Mouse (Mus musculus): Measurements from ENCODE around the gene Slc30a1. TPM values are rescaled to one million over a fixed set of nuclear protein-coding genes. Genes with fewer than 3 reads are reported as not detected.

The Slc30a1 gene
- polyA plus RNA-seq, 1 experiment from 2014 or later: 3.1 TPM

- ATAC-seq (replicated peaks; ENCODE audit: low FRiP score): no peak
- no peak overlapping the region for H3K9ac ChIP-seq (ENCODE audit: low read depth, low read length)
- no peak overlapping the region for H3K27ac ChIP-seq (ENCODE audit: low read depth, low read length)
- DNase-seq (ENCODE audit: low spot score): no peak
- no peak overlapping the region for H3K4me2 ChIP-seq
- H3K4me3 ChIP-seq (ENCODE audit: low read depth, low read length): no peak overlapping the region
- WGBS: 61% methylated on average over 6 of the region's 6 CpGs
- peaks cover 13% of the 10 kb centered on the region for H3K4me1 ChIP-seq (replicated peaks; ENCODE audit: control insufficient read depth, insufficient read depth, low read length)
- no peaks in the 10 kb centered on the region for H3K27me3 ChIP-seq (replicated peaks; ENCODE audit: control insufficient read depth, insufficient read depth, low read length)
- no peaks in the 10 kb centered on the region for H3K9me3 ChIP-seq (ENCODE audit: control insufficient read depth, low read length)
- H3K36me3 ChIP-seq (ENCODE audit: control insufficient read depth, insufficient read depth, low read length): no peaks in the 10 kb centered on the region
Measured at GRCm38 (mm10) chr1:191872076-191872710, 34.4 kb upstream of the Slc30a1 start.

DNA sequence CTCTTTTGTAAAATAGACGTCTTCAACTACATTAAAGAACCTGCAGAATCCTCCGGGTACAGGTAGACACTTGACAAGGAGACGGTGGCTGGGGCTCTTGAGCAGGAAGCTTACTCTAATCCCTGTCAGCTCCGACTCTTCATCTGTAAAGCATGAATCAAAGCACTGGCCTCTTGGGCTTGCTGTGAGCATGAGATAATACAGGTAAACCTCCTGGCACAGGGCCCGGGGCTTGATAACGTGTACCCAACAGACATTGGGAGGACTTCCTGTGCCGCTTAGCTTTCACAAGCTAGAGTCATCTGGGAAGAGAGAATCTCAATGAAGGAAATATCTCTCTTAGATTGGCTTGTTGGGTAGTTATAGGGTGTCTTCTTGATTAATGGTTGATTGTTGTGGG lies 31.6 kb upstream of the Slc30a1 start:
- H3K27ac ChIP-seq (ENCODE audit: low read depth, low read length): no peak overlapping the region
- no peaks in the 10 kb centered on the region for H3K27me3 ChIP-seq (replicated peaks; ENCODE audit: control insufficient read depth, insufficient read depth, low read length)
- no peak overlapping the region for H3K4me3 ChIP-seq (ENCODE audit: low read depth, low read length)
- H3K4me2 ChIP-seq: no peak overlapping the region
- H3K9ac ChIP-seq (ENCODE audit: low read depth, low read length): no peak overlapping the region
- DNase-seq (ENCODE audit: low spot score) (no peak), ATAC-seq (replicated peaks; ENCODE audit: low FRiP score) (peak; percentile 52; the same call in 1 of the 2 replicates)
- WGBS: 61% methylated on average over 7 of the region's 7 CpGs
- H3K4me1 ChIP-seq (replicated peaks; ENCODE audit: control insufficient read depth, insufficient read depth, low read length): peaks cover 22% of the 10 kb centered on the region
- H3K9me3 ChIP-seq (ENCODE audit: control insufficient read depth, low read length): no peaks in the 10 kb centered on the region
- no peaks in the 10 kb centered on the region for H3K36me3 ChIP-seq (ENCODE audit: control insufficient read depth, insufficient read depth, low read length)

DNA sequence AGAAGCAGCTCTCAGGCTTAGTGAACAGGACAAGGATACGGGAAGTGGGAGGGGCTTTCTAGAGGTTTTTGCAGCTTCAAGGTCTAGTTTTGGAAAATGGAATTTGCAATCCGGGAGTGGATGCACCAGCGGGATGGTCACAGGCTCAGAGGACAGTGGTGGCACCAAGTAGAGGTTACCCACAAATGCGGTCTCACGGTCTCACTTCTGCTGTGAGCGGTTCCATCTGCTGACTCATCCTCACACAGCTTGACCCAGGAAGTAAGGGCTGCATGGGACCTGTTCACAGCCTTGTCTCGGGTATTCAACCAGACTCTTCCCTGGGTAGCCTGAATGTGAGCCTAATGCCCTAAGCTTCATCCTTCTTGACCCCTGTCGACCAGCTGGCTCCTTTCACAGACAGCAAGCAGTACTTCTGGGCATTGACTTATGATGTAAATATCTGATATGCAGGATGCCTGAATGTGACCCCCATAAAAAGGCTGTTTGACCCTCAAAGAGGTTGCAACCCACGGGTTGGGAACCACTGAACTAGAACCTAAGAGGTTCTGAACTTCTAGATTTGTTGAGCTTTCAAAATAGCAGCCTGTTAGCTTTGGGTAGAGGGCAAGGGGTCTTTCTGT lies 30.8 kb upstream of the Slc30a1 start:
- DNase-seq (ENCODE audit: low spot score) (no peak), ATAC-seq (replicated peaks; ENCODE audit: low FRiP score) (peak; percentile 58)
- Histone ChIP-seq H3K9ac (ENCODE audit: low read depth, low read length) (no peak overlapping the region), H3K4me1 (replicated peaks; ENCODE audit: control insufficient read depth, insufficient read depth, low read length) (peaks cover 30% of the 10 kb centered on the region), H3K4me2 (peak overlapping the region; percentile 8; the same call in 1 of the 2 replicates), H3K9me3 (ENCODE audit: control insufficient read depth, low read length) (no peaks in the 10 kb centered on the region), H3K27me3 (replicated peaks; ENCODE audit: control insufficient read depth, insufficient read depth, low read length) (no peaks in the 10 kb centered on the region), H3K4me3 (ENCODE audit: low read depth, low read length) (no peak overlapping the region), H3K36me3 (ENCODE audit: control insufficient read depth, insufficient read depth, low read length) (no peaks in the 10 kb centered on the region), H3K27ac (ENCODE audit: low read depth, low read length) (peak overlapping the region; percentile 5; the same call in 1 of the 2 replicates)
- 59% methylated on average over 9 of the region's 9 CpGs for WGBS

DNA sequence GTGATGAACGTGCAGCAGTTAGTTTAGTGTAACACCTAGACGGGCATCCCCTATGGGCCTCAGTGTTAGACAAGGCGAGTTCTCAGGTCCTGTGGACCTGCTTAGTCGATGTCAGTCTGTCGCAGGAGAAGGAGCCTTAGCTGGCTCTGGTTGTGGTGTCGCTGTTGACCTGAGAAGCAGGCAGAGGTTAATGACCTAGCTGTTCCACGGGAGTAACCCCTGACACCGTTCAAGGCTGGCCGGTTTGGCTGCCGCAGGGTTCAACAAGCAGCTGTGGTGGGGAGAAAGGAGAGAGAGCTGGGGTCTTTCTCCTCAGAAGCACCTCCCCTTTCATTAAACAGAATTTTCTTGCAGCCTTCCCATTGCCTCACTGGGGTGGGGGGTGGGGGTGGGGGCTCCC lies 28.9 kb upstream of the Slc30a1 start:
- 68% methylated on average over 10 of the region's 10 CpGs for WGBS
- no peak for ATAC-seq (replicated peaks; ENCODE audit: low FRiP score)

GRCm38 (mm10) chr1:191878518-191878921 lies 28.0 kb upstream of the Slc30a1 start:
- Histone ChIP-seq H3K9me3 (ENCODE audit: control insufficient read depth, low read length) (no peaks in the 10 kb centered on the region), H3K9ac (ENCODE audit: low read depth, low read length) (no peak overlapping the region), H3K4me2 (no peak overlapping the region), H3K27me3 (replicated peaks; ENCODE audit: control insufficient read depth, insufficient read depth, low read length) (no peaks in the 10 kb centered on the region), H3K27ac (ENCODE audit: low read depth, low read length) (no peak overlapping the region), H3K4me1 (replicated peaks; ENCODE audit: control insufficient read depth, insufficient read depth, low read length) (peaks cover 57% of the 10 kb centered on the region), H3K36me3 (ENCODE audit: control insufficient read depth, insufficient read depth, low read length) (no peaks in the 10 kb centered on the region), H3K4me3 (ENCODE audit: low read depth, low read length) (no peak overlapping the region)
- DNase-seq (ENCODE audit: low spot score): no peak
- whole genome bisulfite sequencing: 69% methylated on average over 4 of the region's 4 CpGs
- no peak for ATAC-seq (replicated peaks; ENCODE audit: low FRiP score)

More for the DNA sequence above, 28.9 kb upstream of the Slc30a1 start:
- Histone ChIP-seq H3K4me3 (ENCODE audit: low read depth, low read length) (no peak overlapping the region), H3K36me3 (ENCODE audit: control insufficient read depth, insufficient read depth, low read length) (no peaks in the 10 kb centered on the region), H3K4me1 (replicated peaks; ENCODE audit: control insufficient read depth, insufficient read depth, low read length) (peaks cover 49% of the 10 kb centered on the region), H3K9me3 (ENCODE audit: control insufficient read depth, low read length) (no peaks in the 10 kb centered on the region), H3K4me2 (no peak overlapping the region), H3K9ac (ENCODE audit: low read depth, low read length) (no peak overlapping the region), H3K27me3 (replicated peaks; ENCODE audit: control insufficient read depth, insufficient read depth, low read length) (no peaks in the 10 kb centered on the region), H3K27ac (ENCODE audit: low read depth, low read length) (no peak overlapping the region)
- no peak for DNase-seq (ENCODE audit: low spot score)

GRCm38 (mm10) chr1:191880247-191880646 lies 26.3 kb upstream of the Slc30a1 start:
- WGBS: 59% methylated on average over 3 of the region's 3 CpGs
- Histone ChIP-seq H3K9me3 (ENCODE audit: control insufficient read depth, low read length) (no peaks in the 10 kb centered on the region), H3K4me3 (ENCODE audit: low read depth, low read length) (no peak overlapping the region), H3K4me2 (no peak overlapping the region), H3K36me3 (ENCODE audit: control insufficient read depth, insufficient read depth, low read length) (no peaks in the 10 kb centered on the region), H3K27ac (ENCODE audit: low read depth, low read length) (peak overlapping the region; percentile 54; the same call in 1 of the 2 replicates), H3K4me1 (replicated peaks; ENCODE audit: control insufficient read depth, insufficient read depth, low read length) (peaks cover 60% of the 10 kb centered on the region), H3K9ac (ENCODE audit: low read depth, low read length) (no peak overlapping the region), H3K27me3 (replicated peaks; ENCODE audit: control insufficient read depth, insufficient read depth, low read length) (no peaks in the 10 kb centered on the region)
- 0 out of 2 replicates have a peak, but pooled peaks have one; percentile 16 for ATAC-seq (replicated peaks; ENCODE audit: low FRiP score)
- DNase-seq (ENCODE audit: low spot score): no peak

DNA sequence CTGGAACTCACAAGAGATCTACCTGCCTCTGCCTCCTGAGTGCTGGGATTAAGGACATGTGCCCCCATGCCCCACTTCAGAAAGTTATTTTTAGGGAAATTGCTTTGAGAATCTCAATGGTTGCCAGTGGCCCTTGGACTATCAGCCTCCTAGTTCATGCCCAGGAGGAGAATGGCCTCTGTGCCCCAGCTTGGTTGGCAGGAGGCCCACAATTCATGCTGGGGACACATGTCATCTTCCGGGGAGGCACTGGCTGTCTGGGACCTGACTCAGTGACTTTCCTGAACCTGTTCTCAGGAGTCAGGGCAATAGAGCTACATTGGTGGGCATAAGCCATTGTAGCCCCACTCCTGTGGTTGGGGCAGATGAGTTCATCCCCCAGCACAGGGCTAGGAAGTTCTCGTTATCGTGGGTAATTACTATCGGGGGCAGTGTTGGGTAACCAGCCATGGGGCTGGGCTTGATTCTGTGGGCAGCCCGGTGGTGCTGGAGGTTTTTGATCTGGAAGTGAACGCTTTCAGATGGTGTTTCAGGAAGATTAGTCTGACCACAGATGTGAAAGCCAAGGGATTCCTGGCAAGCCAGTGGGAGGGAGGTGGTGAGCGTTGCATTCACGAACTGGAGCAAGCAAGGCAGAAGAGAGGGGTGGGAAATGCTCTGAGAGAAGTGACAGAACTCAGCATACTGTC lies 25.5 kb upstream of the Slc30a1 start:
- Histone ChIP-seq H3K4me1 (replicated peaks; ENCODE audit: control insufficient read depth, insufficient read depth, low read length) (peaks cover 53% of the 10 kb centered on the region), H3K4me2 (peak overlapping the region; percentile 19), H3K27me3 (replicated peaks; ENCODE audit: control insufficient read depth, insufficient read depth, low read length) (no peaks in the 10 kb centered on the region), H3K9ac (ENCODE audit: low read depth, low read length) (no peak overlapping the region), H3K27ac (ENCODE audit: low read depth, low read length) (peak overlapping the region; percentile 54; the same call in 1 of the 2 replicates), H3K4me3 (ENCODE audit: low read depth, low read length) (no peak overlapping the region), H3K36me3 (ENCODE audit: control insufficient read depth, insufficient read depth, low read length) (no peaks in the 10 kb centered on the region), H3K9me3 (ENCODE audit: control insufficient read depth, low read length) (no peaks in the 10 kb centered on the region)
- no peak for DNase-seq (ENCODE audit: low spot score)
- no peak for ATAC-seq (replicated peaks; ENCODE audit: low FRiP score)
- WGBS: 31% methylated on average over 8 of the region's 8 CpGs

DNA sequence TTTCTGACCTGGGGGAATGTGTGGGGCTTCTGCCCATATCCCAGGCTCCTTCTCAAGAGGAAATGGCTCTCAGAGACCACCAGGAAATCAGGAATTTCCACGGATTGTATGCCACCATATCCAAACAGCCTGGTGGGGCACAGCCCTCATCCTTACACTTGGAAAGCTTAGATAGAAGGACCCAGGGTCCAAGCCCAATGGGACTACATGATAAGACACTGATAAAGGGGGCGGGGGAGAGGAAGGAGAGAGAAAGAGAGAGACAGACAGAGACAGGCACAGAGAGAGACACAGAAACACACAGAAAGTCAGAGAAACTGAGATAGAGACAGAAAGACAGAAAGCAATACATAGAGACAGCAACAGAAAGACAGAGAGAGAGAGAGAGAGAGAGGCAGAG lies 24.9 kb upstream of the Slc30a1 start:
- Histone ChIP-seq H3K9ac (ENCODE audit: low read depth, low read length) (peak overlapping the region; percentile 8; the same call in 1 of the 2 replicates), H3K27me3 (replicated peaks; ENCODE audit: control insufficient read depth, insufficient read depth, low read length) (no peaks in the 10 kb centered on the region), H3K4me2 (peak overlapping the region; percentile 19), H3K4me1 (replicated peaks; ENCODE audit: control insufficient read depth, insufficient read depth, low read length) (peaks cover 51% of the 10 kb centered on the region), H3K4me3 (ENCODE audit: low read depth, low read length) (no peak overlapping the region), H3K27ac (ENCODE audit: low read depth, low read length) (no peak overlapping the region), H3K36me3 (ENCODE audit: control insufficient read depth, insufficient read depth, low read length) (no peaks in the 10 kb centered on the region), H3K9me3 (ENCODE audit: control insufficient read depth, low read length) (no peaks in the 10 kb centered on the region)
- ATAC-seq (replicated peaks; ENCODE audit: low FRiP score): peak; percentile 59; the same call in 1 of the 2 replicates
- 34% methylated on average over 2 of the region's 2 CpGs for WGBS
- DNase-seq (ENCODE audit: low spot score): no peak

Measured in liver, embryonic 11.5 days (tissue).